Mouse (Mus musculus) B cell, adult 67 days (primary cell): ENCODE data around the gene Gm28041. TPM values are rescaled to one million over a fixed set of nuclear protein-coding genes. Genes with fewer than 3 reads are reported as not detected.

Experiments used
- total RNA-seq, 2 experiments: library from RNA; stranded (reverse); gene quantifications; 4 replicates each; pipeline ENCODE4 v1.2.4; 2023

Gm28041 gene
- 1 to 10 TPM; 2.4 to 4.4 TPM for total RNA-seq

DNA sequence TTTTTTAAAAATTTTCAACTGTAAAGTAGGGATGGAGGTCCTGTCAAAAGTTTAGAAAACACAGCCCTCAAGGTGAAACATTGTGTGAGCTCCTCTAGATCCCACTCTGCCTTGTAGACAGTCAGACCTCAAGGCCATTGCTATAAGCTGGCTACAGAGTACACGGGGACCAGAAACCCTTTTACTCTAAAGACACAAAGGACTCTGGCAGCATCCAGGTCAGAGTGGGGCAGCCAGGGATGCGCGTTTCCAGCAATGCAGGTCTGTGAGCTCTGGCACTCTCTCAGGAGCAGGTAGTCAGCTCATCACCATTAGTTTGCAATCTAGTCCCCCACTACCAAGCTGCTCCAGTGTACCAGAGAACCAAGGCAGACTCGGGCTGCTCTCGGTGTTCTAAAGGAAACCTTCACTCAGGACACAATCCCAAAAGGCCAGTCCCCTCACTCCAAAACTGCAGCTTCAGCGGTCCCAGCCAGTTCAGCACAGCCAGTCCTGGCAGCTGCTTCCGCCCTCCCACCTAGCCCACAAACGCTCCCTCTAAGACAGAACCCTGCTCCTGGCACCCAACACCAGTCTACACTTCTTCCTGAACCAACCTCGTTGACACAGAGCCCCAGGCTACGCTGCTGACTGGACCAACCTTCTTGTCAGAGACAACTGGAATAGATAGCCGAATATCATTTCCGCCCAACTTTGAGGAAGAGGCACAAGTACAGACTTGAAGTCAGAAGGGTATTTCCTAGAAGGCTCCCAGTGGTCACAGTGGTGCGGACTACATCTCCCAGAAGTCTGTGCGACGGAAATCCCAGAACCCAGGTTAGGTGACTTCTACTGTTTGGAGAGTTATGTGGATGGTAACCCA lies at the start of gene Gm28041, which contains the start of gene Zfp456:
TSS of gene Gm28041 (minus strand) at position 684 of the 862 bp plus-strand sequence.
TSS of gene Zfp456 (minus strand) at position 761 of the 862 bp plus-strand sequence.

DNA sequence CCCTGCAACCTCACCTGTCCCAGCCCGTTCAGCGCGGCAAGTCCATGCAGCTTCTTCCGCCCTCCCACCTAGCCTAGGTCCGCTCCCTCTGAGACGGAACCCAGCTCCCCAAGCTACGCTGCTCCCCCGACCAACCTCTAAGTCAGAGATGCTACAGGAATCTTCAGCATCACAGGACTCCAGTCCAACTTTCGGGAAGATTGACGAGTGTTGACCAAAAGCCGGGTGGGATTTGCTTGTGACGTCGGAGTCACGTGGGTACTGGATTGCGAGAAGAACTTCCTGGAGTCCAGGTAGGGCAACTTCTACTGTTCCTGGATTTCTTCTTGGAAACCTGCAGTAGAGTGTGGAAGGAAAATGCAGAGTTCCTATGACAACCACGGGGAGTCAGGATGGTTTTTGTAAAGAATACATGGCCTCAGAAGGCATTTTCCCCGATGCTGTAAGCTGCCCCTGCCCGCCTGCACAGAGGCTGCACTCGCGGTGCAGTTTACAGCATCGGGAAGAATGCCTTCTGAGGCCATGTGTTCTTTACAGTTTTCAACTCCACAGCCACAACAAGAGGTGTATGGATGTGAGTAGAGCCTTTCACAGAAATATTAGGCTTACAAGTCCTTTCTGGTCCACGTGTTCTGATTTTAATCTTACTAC lies 45.8 kb upstream of the Gm28041 start, which contains the start of gene Zfp459:
TSS of gene Zfp459 (minus strand) at position 212 of the 651 bp plus-strand sequence.

DNA sequence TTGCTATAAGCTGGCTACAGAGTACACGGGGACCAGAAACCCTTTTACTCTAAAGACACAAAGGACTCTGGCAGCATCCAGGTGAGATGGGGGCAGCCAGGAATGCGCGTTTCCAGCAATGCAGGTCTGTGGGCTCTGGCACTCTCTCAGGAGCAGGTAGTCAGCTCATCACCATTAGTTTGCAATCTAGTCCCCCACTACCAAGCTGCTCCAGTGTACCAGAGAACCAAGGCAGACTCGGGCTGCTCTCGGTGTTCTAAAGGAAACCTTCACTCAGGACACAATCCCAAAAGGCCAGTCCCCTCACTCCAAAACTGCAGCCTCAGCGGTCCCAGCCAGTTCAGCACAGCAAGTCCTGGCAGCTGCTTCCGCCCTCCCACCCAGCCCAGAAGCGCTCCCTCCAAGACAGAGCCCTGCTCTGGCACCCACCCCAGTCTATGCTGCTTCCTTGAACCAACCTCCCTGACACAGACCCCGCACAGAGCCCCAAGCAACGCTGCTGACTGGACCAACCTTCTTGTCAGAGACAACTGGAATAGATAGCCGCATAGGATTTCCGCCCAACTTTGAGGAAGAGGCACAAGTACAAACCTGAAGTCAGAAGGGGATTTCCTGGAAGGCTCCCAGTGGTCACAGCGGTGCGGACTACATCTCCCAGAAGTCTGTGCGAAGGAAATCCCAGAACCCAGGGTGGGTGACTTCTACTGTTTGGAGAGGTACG lies 23.8 kb upstream of the Gm28041 start, which contains the start of gene Zfp429:
TSS of gene Zfp429 (minus strand) at position 637 of the 721 bp plus-strand sequence.

GRCm38 (mm10) chr13:67360131-67360744 lies 15.3 kb downstream of the Gm28041 start, which contains the start of the genes Gm28044 and Zfp953:
Gene Gm28044 (minus strand): TSS chr13:67360536.
Gene Zfp953 (minus strand): TSS chr13:67360605.

GRCm38 (mm10) chr13:67332019-67332724 lies 43.4 kb downstream of the Gm28041 start, which contains the start of gene Zfp595:
Gene Zfp595 (minus strand): TSS chr13:67332570.

DNA sequence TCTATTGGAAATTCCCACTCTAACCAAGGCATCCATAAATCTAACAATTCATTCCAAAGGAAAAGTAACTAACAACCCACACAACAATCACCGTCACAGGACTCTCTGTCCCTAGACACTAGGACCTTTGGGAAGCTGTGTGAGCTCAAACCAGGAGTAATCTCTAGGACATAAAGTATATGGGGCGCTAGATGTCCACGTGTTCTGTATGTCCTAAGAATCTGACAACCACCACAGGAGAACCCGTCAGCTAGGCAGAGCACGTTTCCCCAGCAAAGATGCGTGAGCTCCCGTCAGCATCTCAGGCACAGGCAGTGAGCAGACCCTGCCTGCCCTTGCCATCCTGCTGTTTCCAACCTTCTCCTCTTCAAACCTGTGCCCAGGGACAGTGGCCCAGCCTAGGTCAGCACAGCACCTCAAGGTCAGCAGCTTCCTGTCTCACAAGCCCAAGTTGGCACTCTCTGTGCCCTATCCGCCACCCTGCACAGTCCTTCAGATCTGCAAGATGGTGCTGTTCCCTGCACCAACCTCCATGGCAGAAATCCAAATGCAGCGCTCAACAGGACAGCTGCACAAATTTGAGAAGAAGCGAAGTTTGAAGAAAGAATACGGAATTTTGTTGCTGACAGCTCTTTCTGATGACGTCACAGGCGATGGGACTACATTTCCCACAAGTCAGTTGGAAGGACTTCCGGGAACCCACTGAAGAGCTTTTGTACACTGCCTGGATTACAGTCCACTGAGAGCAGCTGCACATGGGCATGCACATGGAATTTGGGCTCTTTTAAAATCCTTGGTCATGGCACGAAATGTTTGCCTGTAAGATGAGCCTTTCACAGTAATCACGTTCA lies 69.5 kb downstream of the Gm28041 start, which contains the start of gene Zfp457:
TSS of gene Zfp457 (minus strand) at position 664 of the 851 bp plus-strand sequence.

Other genes with a start within 250 kb of the Gm28041 start
- 10 to 100 TPM; 18.3 to 22.3 TPM for gene Rsl1, start 202.6 kb downstream of the Gm28041 start, total RNA-seq
- gene Zfp455, start 181.2 kb downstream of the Gm28041 start, total RNA-seq, result 1 to 10 TPM; 2.8 to 5.2 TPM
- 1 to 10 TPM; 2.1 to 4.1 TPM for gene Zfp458, start 97.3 kb downstream of the Gm28041 start, total RNA-seq
- 1 to 10 TPM; 1.1 to 5.4 TPM for gene Zfp457, start 69.2 kb downstream of the Gm28041 start, total RNA-seq
- 10 to 100 TPM; 15.0 to 19.8 TPM for gene Zfp595, start 43.2 kb downstream of the Gm28041 start, total RNA-seq
- gene Gm28044, start 15.2 kb downstream of the Gm28041 start, total RNA-seq, result 1 to 10 TPM; 1.2 to 4.3 TPM
- gene Zfp953, start 15.1 kb downstream of the Gm28041 start, total RNA-seq, result 10 to 100 TPM; 10.2 to 13.3 TPM
- gene Zfp456, start 77 bp upstream of the Gm28041 start, total RNA-seq, result 10 to 100 TPM; 12.0 to 13.6 TPM
- 10 to 100 TPM; 17.7 to 23.2 TPM for gene Zfp429, start 24.1 kb upstream of the Gm28041 start, total RNA-seq
- 1 to 10 TPM; 3.4 to 3.5 TPM for gene Zfp459, start 45.7 kb upstream of the Gm28041 start, total RNA-seq
- gene Zfp874a, start 75.9 kb upstream of the Gm28041 start, total RNA-seq, result 1 to 10 TPM; 6.5 to 7.0 TPM
- 10 to 100 TPM; 12.2 to 17.1 TPM for gene Zfp874b, start 108.5 kb upstream of the Gm28041 start, total RNA-seq
- gene Zfp58, start 124.8 kb upstream of the Gm28041 start, total RNA-seq, result 10 to 100 TPM; 13.3 to 16.8 TPM
- gene Gm26965, start 150.4 kb upstream of the Gm28041 start, total RNA-seq, result not detected
- 10 to 100 TPM; 24.1 to 31.2 TPM for gene Zfp87, start 150.4 kb upstream of the Gm28041 start, total RNA-seq
- gene Zfp748, start 178.1 kb upstream of the Gm28041 start, total RNA-seq, result 10 to 100 TPM; 11.5 to 15.2 TPM
- gene Zfp729b, start 234.0 kb upstream of the Gm28041 start, total RNA-seq, result 10 to 100 TPM; 19.8 to 20.3 TPM